Mouse (Mus musculus) forebrain, embryonic 15.5 days (tissue): ENCODE measurements at regions not wholly inside any gene's neighbourhood (a gene's known extent, or its start where the extent isn't known, plus 50 kb on each side); places are given as distances from the start of the nearest gene placed in this dataset.

Experiments
- ATAC-seq: fragments of 200-750 bp; cut with Nextera tagmentation; replicated peaks from 2 replicates; pipeline ENCODE4 v1.8.0; 2017; ENCODE audit warnings: mild to moderate bottlenecking, moderate TSS enrichment, moderate library complexity
- H3K27ac ChIP-seq: fragments of 300-500 bp; sonication (generic); replicated peaks from 2 replicates; pipeline ENCODE4 v1.5.1; 2015; ENCODE audit warnings: mild to moderate bottlenecking, inconsistent platforms
- H3K27me3 ChIP-seq: fragments of 300-500 bp; sonication (generic); 2 replicates; pipeline ENCODE4 v1.6.1; 2015; ENCODE audit warnings: inconsistent platforms
- H3K36me3 ChIP-seq: fragments of 300-500 bp; sonication (generic); 2 replicates; pipeline ENCODE4 v1.6.1; 2015; ENCODE audit warnings: mild to moderate bottlenecking, inconsistent platforms
- H3K4me1 ChIP-seq: fragments of 300-500 bp; sonication (generic); 2 replicates; pipeline ENCODE4 v1.6.1; 2015; ENCODE audit warnings: inconsistent platforms
- H3K4me2 ChIP-seq: fragments of 300-500 bp; sonication (generic); replicated peaks from 2 replicates; pipeline ENCODE4 v1.6.1; 2015; ENCODE audit warnings: mild to moderate bottlenecking, inconsistent platforms
- H3K4me3 ChIP-seq: fragments of 300-500 bp; sonication (generic); 2 replicates; pipeline ENCODE4 v1.5.1; 2015; ENCODE audit warnings: mild to moderate bottlenecking, inconsistent platforms
- H3K9ac ChIP-seq: fragments of 300-500 bp; sonication (generic); replicated peaks from 2 replicates; pipeline ENCODE4 v1.6.1; 2015; ENCODE audit warnings: mild to moderate bottlenecking, inconsistent platforms
- H3K9me3 ChIP-seq: fragments of 300-500 bp; sonication (generic); 2 replicates; pipeline ENCODE4 v1.6.1; 2016; ENCODE audit warnings: inconsistent platforms
- WGBS: fragments of 180-500 bp; shearing (Covaris S2); methylation state at CpG from one replicate; pipeline ENCODE4 v1.1.7; 2015; ENCODE audit warnings: mixed read lengths; 5-methylcytosine and 5-hydroxymethylcytosine counted together

- H3K27ac ChIP-seq: no peak overlapping the region
- no peaks in the 10 kb centered on the region for H3K9me3 ChIP-seq
- ATAC-seq: no peak
- no peak overlapping the region for H3K4me3 ChIP-seq
- H3K9ac ChIP-seq: no peak overlapping the region
- no peaks in the 10 kb centered on the region for H3K27me3 ChIP-seq
- 78% methylated on average over 4 of the region's 4 CpGs for WGBS
- no peak overlapping the region for H3K4me2 ChIP-seq
- H3K36me3 ChIP-seq: no peaks in the 10 kb centered on the region
- no peaks in the 10 kb centered on the region for H3K4me1 ChIP-seq
Measured at GRCm38 (mm10) chr19:18200105-18200782, 362.8 kb upstream of the Pcsk5 start.

GRCm38 (mm10) chr19:18189102-18189742 lies 351.8 kb upstream of the Pcsk5 start:
- no peaks in the 10 kb centered on the region for H3K9me3 ChIP-seq
- 28% methylated on average over 4 of the region's 4 CpGs for WGBS
- no peaks in the 10 kb centered on the region for H3K27me3 ChIP-seq
- no peak overlapping the region for H3K9ac ChIP-seq
- no peak; the same call in 1 of the 2 replicates for ATAC-seq
- no peak overlapping the region for H3K27ac ChIP-seq
- H3K4me1 ChIP-seq: 0 out of 2 replicates have a peak, but pooled peaks cover 2% of the 10 kb centered on the region
- no peak overlapping the region for H3K4me3 ChIP-seq
- H3K36me3 ChIP-seq: no peaks in the 10 kb centered on the region
- no peak overlapping the region for H3K4me2 ChIP-seq

GRCm38 (mm10) chr19:18188122-18188866 lies 350.9 kb upstream of the Pcsk5 start:
- no peaks in the 10 kb centered on the region for H3K9me3 ChIP-seq
- 0 out of 2 replicates have a peak, but pooled peaks cover 2% of the 10 kb centered on the region for H3K4me1 ChIP-seq
- H3K27me3 ChIP-seq: no peaks in the 10 kb centered on the region
- H3K36me3 ChIP-seq: no peaks in the 10 kb centered on the region
- 22% methylated on average over 9 of the region's 9 CpGs for WGBS
- H3K27ac ChIP-seq: no peak overlapping the region
- no peak overlapping the region for H3K4me2 ChIP-seq
- ATAC-seq: no peak
- no peak overlapping the region for H3K4me3 ChIP-seq
- H3K9ac ChIP-seq: no peak overlapping the region

GRCm38 (mm10) chr19:18185767-18186554 lies 348.5 kb upstream of the Pcsk5 start:
- ATAC-seq: no peak

GRCm38 (mm10) chr19:18185211-18185610 lies 347.8 kb upstream of the Pcsk5 start:
- no peaks in the 10 kb centered on the region for H3K27me3 ChIP-seq
- H3K4me1 ChIP-seq: 0 out of 2 replicates have a peak, but pooled peaks cover 2% of the 10 kb centered on the region
- H3K4me3 ChIP-seq: no peak overlapping the region
- no peaks in the 10 kb centered on the region for H3K9me3 ChIP-seq
- H3K4me2 ChIP-seq: no peak overlapping the region
- no peak overlapping the region for H3K27ac ChIP-seq
- no peaks in the 10 kb centered on the region for H3K36me3 ChIP-seq
- WGBS: 87% methylated on average over 2 of the region's 2 CpGs
- no peak for ATAC-seq
- H3K9ac ChIP-seq: no peak overlapping the region

More at GRCm38 (mm10) chr19:18185767-18186554, 348.5 kb upstream of the Pcsk5 start:
- Histone ChIP-seq H3K27ac (no peak overlapping the region), H3K9ac (no peak overlapping the region), H3K4me2 (no peak overlapping the region), H3K9me3 (no peaks in the 10 kb centered on the region), H3K4me1 (0 out of 2 replicates have a peak, but pooled peaks cover 2% of the 10 kb centered on the region), H3K36me3 (no peaks in the 10 kb centered on the region), H3K27me3 (no peaks in the 10 kb centered on the region), H3K4me3 (no peak overlapping the region)
- 86% methylated on average over 1 of the region's 1 CpGs for WGBS

GRCm38 (mm10) chr19:18176200-18176599 lies 338.8 kb upstream of the Pcsk5 start:
- Histone ChIP-seq H3K4me1 (no peaks in the 10 kb centered on the region), H3K27me3 (no peaks in the 10 kb centered on the region), H3K4me2 (no peak overlapping the region), H3K4me3 (no peak overlapping the region), H3K9ac (no peak overlapping the region), H3K36me3 (no peaks in the 10 kb centered on the region), H3K9me3 (no peaks in the 10 kb centered on the region), H3K27ac (no peak overlapping the region)
- ATAC-seq: no peak
- 78% methylated on average over 3 of the region's 3 CpGs for WGBS

GRCm38 (mm10) chr19:18146494-18146893 lies 309.1 kb upstream of the Pcsk5 start:
- H3K4me1 ChIP-seq: no peaks in the 10 kb centered on the region
- no peak overlapping the region for H3K4me2 ChIP-seq
- H3K36me3 ChIP-seq: no peaks in the 10 kb centered on the region
- H3K27ac ChIP-seq: no peak overlapping the region
- no peak overlapping the region for H3K9ac ChIP-seq
- H3K4me3 ChIP-seq: no peak overlapping the region
- ATAC-seq: no peak
- H3K27me3 ChIP-seq: no peaks in the 10 kb centered on the region
- no peaks in the 10 kb centered on the region for H3K9me3 ChIP-seq
- 94% methylated on average over 3 of the region's 3 CpGs for WGBS

- 100% methylated on average over 3 of the region's 3 CpGs for WGBS
Measured at GRCm38 (mm10) chr19:18130936-18131335, 293.5 kb upstream of the Pcsk5 start.

GRCm38 (mm10) chr19:18128786-18129185 lies 291.4 kb upstream of the Pcsk5 start:
- no peak overlapping the region for H3K4me2 ChIP-seq
- H3K9ac ChIP-seq: no peak overlapping the region
- no peak overlapping the region for H3K4me3 ChIP-seq
- H3K27me3 ChIP-seq: no peaks in the 10 kb centered on the region
- ATAC-seq: no peak
- H3K9me3 ChIP-seq: no peaks in the 10 kb centered on the region
- H3K27ac ChIP-seq: no peak overlapping the region
- H3K4me1 ChIP-seq: no peaks in the 10 kb centered on the region
- H3K36me3 ChIP-seq: no peaks in the 10 kb centered on the region
- WGBS: 89% methylated on average over 2 of the region's 2 CpGs

More at GRCm38 (mm10) chr19:18130936-18131335, 293.5 kb upstream of the Pcsk5 start:
- Histone ChIP-seq H3K4me1 (no peaks in the 10 kb centered on the region), H3K9me3 (no peaks in the 10 kb centered on the region), H3K27ac (no peak overlapping the region), H3K4me3 (no peak overlapping the region), H3K36me3 (no peaks in the 10 kb centered on the region), H3K4me2 (no peak overlapping the region), H3K27me3 (no peaks in the 10 kb centered on the region), H3K9ac (no peak overlapping the region)
- no peak for ATAC-seq

GRCm38 (mm10) chr19:18106236-18106635 lies 268.8 kb upstream of the Pcsk5 start:
- Histone ChIP-seq H3K27ac (no peak overlapping the region), H3K9ac (no peak overlapping the region), H3K27me3 (no peaks in the 10 kb centered on the region), H3K4me2 (no peak overlapping the region), H3K36me3 (no peaks in the 10 kb centered on the region), H3K4me3 (no peak overlapping the region), H3K9me3 (no peaks in the 10 kb centered on the region), H3K4me1 (no peaks in the 10 kb centered on the region)
- 85% methylated on average over 6 of the region's 6 CpGs for WGBS
- ATAC-seq: no peak

- Histone ChIP-seq H3K9me3 (no peaks in the 10 kb centered on the region), H3K4me1 (no peaks in the 10 kb centered on the region), H3K27ac (no peak overlapping the region), H3K36me3 (no peaks in the 10 kb centered on the region), H3K27me3 (no peaks in the 10 kb centered on the region), H3K4me3 (no peak overlapping the region), H3K4me2 (no peak overlapping the region), H3K9ac (no peak overlapping the region)
- ATAC-seq: peak; percentile 57; the same call in 1 of the 2 replicates
- WGBS: 76% methylated on average over 2 of the region's 2 CpGs
Measured at GRCm38 (mm10) chr19:18104590-18104989, 267.2 kb upstream of the Pcsk5 start.
